Mouse (Mus musculus) MEL-GATA-1-ER (cell line): ENCODE measurements around the gene Top1.
"Not testable (repeated sequence)": the region's sequence is repeated elsewhere in the genome, so short reads cannot be mapped to it uniquely, and the experiment has no call there.

Experiments used
- DNase-seq: peaks from one replicate; pipeline ENCODE4 v3.0.0-alpha.2; 2012; ENCODE audit warnings: low read depth; ENCODE audit errors: extremely low read depth

The Top1 gene

GRCm38 (mm10) chr2:160630872-160631597 is 14.7 kb upstream of the Top1 start:
- no peak for DNase-seq

- no peak for DNase-seq
Observed at GRCm38 (mm10) chr2:160639911-160640717, 5.6 kb upstream of the Top1 start.

- no peak for DNase-seq
Observed at GRCm38 (mm10) chr2:160641176-160641575, 4.5 kb upstream of the Top1 start.

- DNase-seq = no peak
Observed at GRCm38 (mm10) chr2:160646144-160646844, 606 bp downstream of the Top1 start.

GRCm38 (mm10) chr2:160646845-160647178 is 1.1 kb downstream of the Top1 start:
- DNase-seq = no peak

- no peak for DNase-seq
Observed at GRCm38 (mm10) chr2:160648097-160648496, 2.4 kb downstream of the Top1 start.

GRCm38 (mm10) chr2:160649072-160649471 is 3.4 kb downstream of the Top1 start:
- DNase-seq = no peak

- no peak for DNase-seq
Observed at GRCm38 (mm10) chr2:160651165-160651564, 5.5 kb downstream of the Top1 start.

GRCm38 (mm10) chr2:160653218-160653617 is 7.5 kb downstream of the Top1 start:
- no peak for DNase-seq

GRCm38 (mm10) chr2:160655561-160655960 is 9.9 kb downstream of the Top1 start:
- no peak for DNase-seq

- no peak for DNase-seq
Observed at GRCm38 (mm10) chr2:160656234-160656633, 10.5 kb downstream of the Top1 start.

- DNase-seq = peak; percentile 60
Observed at GRCm38 (mm10) chr2:160657801-160658442, 12.2 kb downstream of the Top1 start.

GRCm38 (mm10) chr2:160658811-160659210 is 13.1 kb downstream of the Top1 start:
- peak; percentile 22 for DNase-seq

GRCm38 (mm10) chr2:160664421-160664820 is 18.7 kb downstream of the Top1 start:
- no peak for DNase-seq

GRCm38 (mm10) chr2:160664986-160665385 is 19.3 kb downstream of the Top1 start:
- not testable (repeated sequence) for DNase-seq

- peak; percentile 82 for DNase-seq
Observed at GRCm38 (mm10) chr2:160667259-160667658, 21.6 kb downstream of the Top1 start.

GRCm38 (mm10) chr2:160700271-160700670 is 54.6 kb downstream of the Top1 start:
- DNase-seq = no peak

- no peak for DNase-seq
Observed at GRCm38 (mm10) chr2:160701603-160702002, 55.9 kb downstream of the Top1 start.

GRCm38 (mm10) chr2:160702824-160703223 is 57.1 kb downstream of the Top1 start:
- no peak for DNase-seq

- no peak for DNase-seq
Observed at GRCm38 (mm10) chr2:160707673-160708072, 62.0 kb downstream of the Top1 start.

- no peak for DNase-seq
Observed at GRCm38 (mm10) chr2:160715463-160716030, 69.9 kb downstream of the Top1 start.
